Mouse (Mus musculus): ENCODE data around the gene Gm10799.
"Not testable (repeated sequence)": the region's sequence is repeated elsewhere in the genome, so short reads cannot be mapped to it uniquely, and the experiment has no call there.

DNA sequence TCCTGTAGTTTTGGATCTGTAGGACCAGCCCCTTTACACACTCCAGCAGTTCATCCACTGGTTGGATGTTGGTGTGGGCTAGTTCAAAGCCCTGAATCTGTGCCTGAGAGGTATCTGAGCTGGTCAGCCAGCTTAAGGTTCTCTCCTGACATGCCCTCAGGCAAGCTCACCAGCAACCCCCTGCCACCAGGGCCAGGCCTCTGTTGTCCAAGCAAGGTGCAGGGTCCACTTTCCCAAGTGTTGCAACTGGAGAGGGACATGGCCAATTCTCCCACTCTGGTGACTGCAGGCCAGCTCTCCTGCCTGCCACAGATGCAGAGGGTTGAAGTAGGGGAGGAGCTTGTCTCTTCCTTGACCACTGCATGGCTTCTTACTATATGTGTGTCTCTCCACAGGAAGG is 15.7 kb upstream of the Gm10799 start:
- TF ChIP-seq POLR2A (IDR thresholded peaks at IDR 0.05; ENCODE audit: low read depth, low read length); CTCF (IDR thresholded peaks at IDR 0.05; ENCODE audit: borderline replicate concordance, insufficient read depth, low read length): not testable (repeated sequence)
